Mouse (Mus musculus) midbrain, embryonic 14.5 days (tissue): ENCODE measurements around the gene Ovca2. TPM values are rescaled to one million over a fixed set of nuclear protein-coding genes. Genes with fewer than 3 reads are reported as not detected.

Source experiments
- ATAC-seq: fragments of 200-750 bp; cut with Nextera tagmentation; 2 replicates; pipeline ENCODE4 v1.8.0; 2017; ENCODE audit warnings: moderate number of reproducible peaks, moderate library complexity; ENCODE audit not compliant: low FRiP score, low TSS enrichment
- DNase-seq: peaks from one replicate; pipeline ENCODE4 v3.0.0-alpha.2; 2015
- H3K27ac ChIP-seq: fragments of 300-500 bp; sonication (generic); replicated peaks from 2 replicates; pipeline ENCODE4 v1.5.1; 2014; ENCODE audit warnings: mild to moderate bottlenecking, low read depth, low read length, moderate library complexity
- H3K27me3 ChIP-seq: fragments of 300-500 bp; sonication (generic); 2 replicates; pipeline ENCODE4 v1.6.1; 2014; ENCODE audit warnings: low read length, control low read depth, mixed read lengths; ENCODE audit not compliant: control insufficient read depth, insufficient read depth
- H3K36me3 ChIP-seq: fragments of 300-500 bp; sonication (generic); 2 replicates; pipeline ENCODE4 v1.6.1; 2014; ENCODE audit warnings: low read length, control low read depth; ENCODE audit not compliant: control insufficient read depth, insufficient read depth
- H3K4me1 ChIP-seq: fragments of 300-500 bp; sonication (generic); 2 replicates; pipeline ENCODE4 v1.6.1; 2014; ENCODE audit warnings: mild to moderate bottlenecking, antibody characterized with exemption, low read length, control low read depth; ENCODE audit not compliant: control insufficient read depth, insufficient read depth
- H3K4me2 ChIP-seq: fragments of 300-500 bp; sonication (generic); 2 replicates; pipeline ENCODE4 v1.6.1; 2014; ENCODE audit warnings: mild to moderate bottlenecking, low read length, moderate library complexity
- H3K4me3 ChIP-seq: fragments of 300-500 bp; sonication (generic); replicated peaks from 2 replicates; pipeline ENCODE4 v1.5.1; 2014; ENCODE audit warnings: low read depth, low read length
- H3K9ac ChIP-seq: fragments of 300-500 bp; sonication (generic); replicated peaks from 2 replicates; pipeline ENCODE4 v1.6.1; 2014; ENCODE audit warnings: mild to moderate bottlenecking, low read length, moderate library complexity
- H3K9me3 ChIP-seq: fragments of 300-500 bp; sonication (generic); 2 replicates; pipeline ENCODE4 v1.6.1; 2016; ENCODE audit warnings: low read length, control low read depth, mixed read lengths; ENCODE audit not compliant: control insufficient read depth
- WGBS: fragments of 180-500 bp; shearing (Covaris S2); extraction: QIAGEN DNeasy Blood & Tissue Kit; methylation state at CpG from one replicate; pipeline ENCODE4 v1.1.7; 2014; 5-methylcytosine and 5-hydroxymethylcytosine counted together
- polyA plus RNA-seq: library from polyadenylated mRNA; unstranded; fragments of >200 nt; fragmentation: Nextera tagmentation; extraction: Ambion mirVana; gene quantifications from 2 replicates; pipeline ENCODE4 v1.2.1, GENCODE M21; 2014

The Ovca2 gene
- polyA plus RNA-seq, 1 experiment from 2014 or later, result 20.2 TPM

- Histone ChIP-seq H3K4me1 (peaks cover 60% of the 10 kb centered on the region), H3K36me3 (no peaks in the 10 kb centered on the region), H3K9me3 (no peaks in the 10 kb centered on the region), H3K27me3 (peaks cover 19% of the 10 kb centered on the region; the same call in 1 of the 2 replicates), H3K4me3 (peak overlapping the region; percentile 59), H3K27ac (peak overlapping the region; percentile 77), H3K4me2 (peak overlapping the region; percentile 80), H3K9ac (peak overlapping the region; percentile 68)
- WGBS, result 21% methylated on average over 13 of the region's 13 CpGs
- peak; percentile 57 for ATAC-seq
- DNase-seq, result peak; percentile 87
Observed at GRCm38 (mm10) chr11:75192336-75193214, 13.9 kb upstream of the Ovca2 start.

- H3K4me1 ChIP-seq, result peaks cover 54% of the 10 kb centered on the region
- no peaks in the 10 kb centered on the region for H3K9me3 ChIP-seq
- H3K27ac ChIP-seq, result no peak overlapping the region; the same call in 1 of the 2 replicates
- H3K9ac ChIP-seq, result no peak overlapping the region
- no peak overlapping the region for H3K4me2 ChIP-seq
- H3K4me3 ChIP-seq, result no peak overlapping the region
- no peaks in the 10 kb centered on the region for H3K36me3 ChIP-seq
- WGBS, result 60% methylated on average over 6 of the region's 6 CpGs
- peaks cover 19% of the 10 kb centered on the region; the same call in 1 of the 2 replicates for H3K27me3 ChIP-seq
- no peak for ATAC-seq
- no peak for DNase-seq
Observed at GRCm38 (mm10) chr11:75191841-75192240, 13.2 kb upstream of the Ovca2 start.

- Histone ChIP-seq H3K27me3 (peaks cover 16% of the 10 kb centered on the region; the same call in 1 of the 2 replicates), H3K9ac (peak within 1 kb of the TSS; percentile 61), H3K4me2 (peak within 1 kb of the TSS; percentile 68), H3K4me3 (peak within 1 kb of the TSS; percentile 74), H3K27ac (peak within 1 kb of the TSS; percentile 21), H3K9me3 (no peaks in the 10 kb centered on the region), H3K36me3 (no peaks in the 10 kb centered on the region), H3K4me1 (peaks cover 45% of the 10 kb centered on the region)
- no peak for DNase-seq
- 42% methylated on average over 5 of the region's 5 CpGs for WGBS
- ATAC-seq, result no peak
Observed at GRCm38 (mm10) chr11:75190905-75191441, 12.3 kb upstream of the Ovca2 start, which contains the start of gene Dph1. TSS of gene Dph1 (minus strand) at chr11:75191241.

GRCm38 (mm10) chr11:75190371-75190724, 11.7 kb upstream of the Ovca2 start:
- peaks cover 40% of the 10 kb centered on the region for H3K4me1 ChIP-seq
- peaks cover 14% of the 10 kb centered on the region; the same call in 1 of the 2 replicates for H3K27me3 ChIP-seq
- H3K4me2 ChIP-seq, result peak overlapping the region; percentile 68
- peak overlapping the region; percentile 74 for H3K4me3 ChIP-seq
- H3K27ac ChIP-seq, result peak overlapping the region; percentile 21
- DNase-seq (peak; percentile 94), ATAC-seq (peak; percentile 73)
- H3K36me3 ChIP-seq, result no peaks in the 10 kb centered on the region
- peak overlapping the region; percentile 61 for H3K9ac ChIP-seq
- no peaks in the 10 kb centered on the region for H3K9me3 ChIP-seq
- WGBS, result under 1% methylated on average over 24 of the region's 24 CpGs

- Histone ChIP-seq H3K4me1 (peaks cover 35% of the 10 kb centered on the region), H3K9ac (peak overlapping the region; percentile 61), H3K36me3 (no peaks in the 10 kb centered on the region), H3K27ac (peak overlapping the region; percentile 21), H3K27me3 (peaks cover 10% of the 10 kb centered on the region; the same call in 1 of the 2 replicates), H3K4me3 (peak overlapping the region; percentile 74), H3K9me3 (no peaks in the 10 kb centered on the region), H3K4me2 (peak overlapping the region; percentile 68)
- ATAC-seq (no peak), DNase-seq (no peak)
- under 1% methylated on average over 22 of the region's 22 CpGs for WGBS
Observed at GRCm38 (mm10) chr11:75189713-75190370, 11.2 kb upstream of the Ovca2 start.

GRCm38 (mm10) chr11:75184986-75185385, 6.4 kb upstream of the Ovca2 start:
- WGBS, result 43% methylated on average over 1 of the region's 2 CpGs
- no peaks in the 10 kb centered on the region for H3K27me3 ChIP-seq
- peaks cover 7% of the 10 kb centered on the region for H3K4me1 ChIP-seq
- no peak overlapping the region for H3K4me2 ChIP-seq
- peaks cover 17% of the 10 kb centered on the region for H3K36me3 ChIP-seq
- H3K4me3 ChIP-seq, result no peak overlapping the region
- ATAC-seq (peak; percentile 40), DNase-seq (peak; percentile 54)
- H3K9me3 ChIP-seq, result no peaks in the 10 kb centered on the region
- H3K27ac ChIP-seq, result peak overlapping the region; percentile 49
- H3K9ac ChIP-seq, result no peak overlapping the region; the same call in 1 of the 2 replicates

GRCm38 (mm10) chr11:75184573-75184972, 5.9 kb upstream of the Ovca2 start:
- Histone ChIP-seq H3K36me3 (peaks cover 17% of the 10 kb centered on the region), H3K27me3 (no peaks in the 10 kb centered on the region), H3K4me2 (no peak overlapping the region), H3K4me3 (no peak overlapping the region), H3K9ac (no peak overlapping the region; the same call in 1 of the 2 replicates), H3K4me1 (peaks cover 6% of the 10 kb centered on the region), H3K27ac (peak overlapping the region; percentile 49), H3K9me3 (no peaks in the 10 kb centered on the region)
- ATAC-seq, result no peak
- no peak for DNase-seq
- 83% methylated on average over 5 of the region's 5 CpGs for WGBS

GRCm38 (mm10) chr11:75183917-75184570, 5.4 kb upstream of the Ovca2 start:
- H3K4me2 ChIP-seq, result no peak overlapping the region
- ATAC-seq (no peak), DNase-seq (no peak)
- H3K9ac ChIP-seq, result no peak overlapping the region; the same call in 1 of the 2 replicates
- H3K27ac ChIP-seq, result 0 out of 2 replicates have a peak overlapping the region, but pooled peaks have one; percentile 20
- H3K27me3 ChIP-seq, result no peaks in the 10 kb centered on the region
- peaks cover 17% of the 10 kb centered on the region for H3K36me3 ChIP-seq
- H3K9me3 ChIP-seq, result no peaks in the 10 kb centered on the region
- H3K4me1 ChIP-seq, result peaks cover 3% of the 10 kb centered on the region
- 85% methylated on average over 2 of the region's 2 CpGs for WGBS
- H3K4me3 ChIP-seq, result no peak overlapping the region
